Mouse (Mus musculus) mesoderm, embryonic 11.5 days (tissue): ENCODE measurements around the gene Adgrf5.

Experiments
- DNase-seq: peaks from one replicate; pipeline ENCODE4 v3.0.0-alpha.2; 2012; ENCODE audit warnings: low read depth, low spot score

Adgrf5 gene

DNA sequence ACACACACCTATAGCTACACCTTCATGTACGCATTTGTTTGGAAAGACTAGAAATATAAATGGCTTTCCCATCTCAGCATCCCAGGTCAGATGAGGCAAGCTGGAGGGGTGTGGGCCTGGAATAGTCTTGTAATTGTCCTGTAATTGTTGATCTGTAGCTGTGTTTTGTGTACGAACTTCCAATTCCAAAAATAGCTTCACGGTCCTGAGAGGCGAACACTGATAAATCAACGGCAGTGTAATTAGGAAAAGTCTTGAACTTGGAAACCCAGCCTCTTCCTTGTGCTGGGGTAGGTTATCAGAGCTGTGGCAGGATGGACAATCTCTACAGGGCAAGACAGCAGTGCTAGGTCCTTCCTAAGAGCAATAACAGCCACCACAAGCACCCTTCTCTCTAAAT lies 18.5 kb downstream of the Adgrf5 start:
- DNase-seq = no peak

DNA sequence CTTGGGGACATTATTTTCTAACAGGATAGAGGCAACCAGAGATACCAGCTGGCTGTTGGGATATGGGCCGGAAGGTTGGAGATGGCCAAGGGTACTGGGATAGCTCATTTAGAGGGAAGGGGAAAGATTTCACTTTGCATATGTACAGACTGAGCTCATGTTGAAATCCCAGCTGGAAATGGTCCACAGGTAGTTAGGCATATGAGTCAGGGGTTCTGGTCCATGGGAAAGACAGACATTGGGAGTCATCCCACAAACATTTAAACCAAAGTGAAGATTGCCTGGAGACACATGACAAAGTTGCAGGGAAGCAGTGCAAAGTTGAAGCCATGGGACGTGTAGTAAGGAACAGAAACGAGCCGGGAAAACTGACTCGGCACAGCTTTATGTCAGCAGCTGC lies 26.1 kb downstream of the Adgrf5 start:
- DNase-seq = no peak

DNA sequence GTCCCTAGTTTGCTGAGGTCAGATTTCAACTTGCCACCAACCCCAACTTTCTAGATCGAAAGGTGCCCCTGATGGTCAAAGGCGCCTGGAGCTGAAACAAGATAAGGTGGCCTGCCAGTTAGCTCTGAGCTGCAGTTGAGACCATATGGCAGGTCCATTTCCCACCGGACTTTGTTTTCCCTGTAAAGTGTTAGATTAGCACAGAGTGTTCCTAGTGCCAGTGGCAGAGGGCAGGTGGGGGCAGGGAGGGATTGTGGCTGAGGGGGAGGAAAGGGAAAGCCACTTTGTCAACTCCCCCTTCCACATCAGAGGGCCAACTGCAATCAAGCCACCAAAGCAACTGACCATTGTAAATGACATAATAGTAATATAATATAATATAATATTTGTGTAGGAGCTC lies 26.9 kb downstream of the Adgrf5 start:
- DNase-seq = no peak

GRCm38 (mm10) chr17:43389256-43389655 lies 29.0 kb downstream of the Adgrf5 start:
- DNase-seq = no peak

- no peak for DNase-seq
These were observed 31.9 kb downstream of the Adgrf5 start for GRCm38 (mm10) chr17:43392191-43392590.

GRCm38 (mm10) chr17:43393669-43394068 lies 33.4 kb downstream of the Adgrf5 start:
- no peak for DNase-seq

DNA sequence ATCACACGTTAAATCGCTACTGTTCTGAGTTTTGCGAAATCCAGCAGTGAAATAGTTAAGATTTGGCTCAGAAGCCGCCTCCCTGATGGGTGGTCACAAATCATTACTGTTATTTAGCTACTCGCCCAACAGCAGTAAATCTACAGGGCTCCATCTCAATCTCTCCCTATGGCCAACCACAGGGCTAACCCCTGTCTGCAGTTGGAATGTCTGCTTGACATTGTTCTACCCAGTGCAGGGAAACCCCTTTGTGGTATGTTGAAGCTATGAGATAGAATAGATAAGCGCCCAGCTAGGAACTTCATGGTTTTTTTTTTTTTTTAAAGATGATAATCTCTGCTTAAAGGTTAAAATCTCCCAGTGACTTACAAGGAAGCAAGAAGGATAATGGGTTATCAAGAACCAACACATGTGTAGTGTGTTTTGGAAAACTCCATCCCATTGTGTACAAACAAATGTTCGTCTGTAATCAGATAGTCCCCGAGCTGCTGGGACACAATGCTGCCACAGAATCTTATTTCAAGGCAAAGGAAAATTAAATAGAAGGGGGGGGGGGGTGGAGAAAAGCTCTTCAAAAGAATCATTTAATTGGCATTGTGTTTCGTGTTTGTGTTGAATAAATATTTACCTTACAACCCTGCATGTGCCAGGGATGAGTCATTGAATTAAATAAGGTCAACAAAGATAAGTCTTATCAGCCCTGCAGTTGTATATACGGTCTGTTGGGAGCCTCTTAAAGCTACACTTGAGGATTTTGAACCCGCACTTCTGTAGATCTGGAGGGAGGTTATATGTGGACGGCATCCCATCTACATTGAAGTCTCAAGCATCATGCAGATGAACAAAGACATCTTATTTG lies 35.4 kb downstream of the Adgrf5 start:
- DNase-seq = no peak

DNA sequence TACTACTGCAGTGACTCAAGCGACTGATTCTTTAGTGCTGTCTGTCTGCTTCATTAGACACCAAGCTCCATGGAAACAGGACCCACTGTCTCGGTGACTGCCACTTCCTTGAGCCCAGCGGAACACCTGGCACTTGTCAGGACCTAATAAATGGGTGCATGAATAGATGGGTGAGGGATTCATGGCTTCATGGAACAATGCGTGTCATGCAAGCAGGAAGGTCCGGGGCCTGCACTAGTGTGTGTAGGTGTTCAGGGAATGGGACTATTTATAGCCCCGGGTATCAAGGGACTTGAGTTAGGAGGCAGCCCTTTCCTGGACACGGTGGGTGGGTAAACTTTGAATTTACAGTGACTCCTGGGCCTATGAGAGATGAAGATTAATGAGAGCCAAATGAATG lies 38.4 kb downstream of the Adgrf5 start:
- DNase-seq = no peak

DNA sequence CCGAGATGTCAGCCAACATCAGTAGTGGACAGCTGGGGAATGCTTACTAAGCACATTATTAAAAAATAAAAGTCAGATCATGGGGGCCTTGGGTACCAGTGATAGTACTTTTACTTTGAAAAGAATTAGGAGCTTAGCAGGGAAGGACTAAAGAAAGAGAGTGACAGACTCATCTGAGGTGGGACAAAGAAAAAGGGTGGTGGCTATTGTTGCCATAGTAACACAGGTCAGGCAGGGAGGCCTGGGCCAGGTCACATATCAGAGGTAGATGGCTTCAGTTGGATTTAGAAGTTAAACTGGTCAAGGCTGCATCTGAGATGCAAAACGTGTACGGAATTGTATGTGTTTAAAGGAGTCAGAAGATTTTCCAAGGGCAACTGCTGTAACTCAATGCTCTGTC lies 38.9 kb downstream of the Adgrf5 start:
- DNase-seq = no peak

DNA sequence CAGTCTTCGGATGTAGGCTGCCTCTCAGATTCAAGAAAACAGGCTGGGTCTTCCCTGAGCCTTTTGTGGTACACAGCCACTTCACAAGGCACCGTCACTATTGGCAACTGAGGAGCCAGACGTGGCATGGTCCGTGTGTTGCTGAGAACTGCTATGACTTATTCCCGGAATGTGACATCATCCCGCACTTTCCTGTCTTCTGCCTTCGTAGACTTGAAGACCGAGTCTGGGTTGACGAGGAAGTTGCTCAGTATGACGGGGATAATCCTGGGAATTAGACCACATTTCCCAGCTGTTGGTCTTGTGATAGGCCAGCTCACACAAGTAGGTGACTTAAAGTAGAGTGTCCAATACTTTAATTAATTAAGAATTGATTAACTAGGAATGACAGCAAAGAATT lies 40.2 kb downstream of the Adgrf5 start:
- DNase-seq = no peak

- no peak for DNase-seq
These were observed 43.6 kb downstream of the Adgrf5 start for GRCm38 (mm10) chr17:43403851-43404250.

DNA sequence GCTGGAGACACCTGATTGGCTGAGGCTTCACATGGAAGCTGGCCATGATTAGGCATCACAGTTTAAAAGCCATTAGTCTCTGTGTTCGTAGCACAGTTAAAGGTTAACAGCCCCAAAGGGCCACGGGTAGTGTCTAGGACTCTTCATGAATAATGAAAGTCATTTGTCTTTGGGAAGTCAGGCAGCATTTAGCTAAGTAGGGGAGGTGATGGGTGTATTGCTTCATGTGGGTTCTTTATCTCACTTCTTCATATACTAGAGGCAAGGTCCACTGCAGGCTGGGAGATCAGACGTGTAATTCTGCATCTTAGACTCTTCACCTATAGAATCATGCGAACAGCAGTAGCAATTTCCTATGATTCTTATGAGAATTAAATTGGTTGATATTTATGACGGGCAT lies 44.2 kb downstream of the Adgrf5 start:
- DNase-seq = no peak

DNA sequence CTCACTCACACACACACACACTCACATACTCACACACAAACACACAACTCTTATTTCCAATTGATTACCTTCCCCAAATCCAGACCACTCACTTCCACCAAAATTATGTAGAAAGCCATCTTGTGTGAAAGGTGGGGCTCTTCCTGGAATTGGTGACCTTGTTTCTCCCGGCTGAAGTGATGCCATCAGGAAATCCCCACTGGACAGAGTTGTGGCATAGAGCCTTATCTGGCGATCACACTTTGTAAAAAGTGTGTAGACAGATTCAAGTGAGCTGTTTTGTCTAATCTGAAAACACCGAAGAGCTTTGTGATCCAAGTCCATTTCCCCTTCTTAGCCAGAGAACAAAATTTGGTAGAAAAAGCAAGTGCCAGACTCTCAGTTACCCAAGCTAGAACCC lies 46.1 kb downstream of the Adgrf5 start:
- DNase-seq = no peak

DNA sequence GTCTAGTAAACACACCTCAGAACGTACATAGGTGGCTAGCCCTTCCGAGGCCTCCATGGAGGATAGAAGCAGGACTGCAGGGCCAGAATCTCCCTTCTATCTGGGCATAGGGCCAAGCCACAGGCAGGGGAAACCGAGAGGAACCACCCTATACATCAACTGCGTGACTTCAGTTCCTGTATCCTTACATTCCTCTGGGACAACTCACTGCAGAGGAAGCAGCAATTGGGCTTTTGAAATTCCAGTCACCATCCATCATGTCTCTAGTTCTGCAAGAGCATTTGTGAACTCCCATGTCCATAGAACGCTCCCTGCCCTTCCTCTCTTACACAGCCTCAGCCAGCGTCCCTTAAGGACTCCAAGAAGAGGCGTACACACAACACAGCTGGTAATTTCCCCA lies 47.3 kb downstream of the Adgrf5 start:
- no peak for DNase-seq

- no peak for DNase-seq
These were observed 52.9 kb downstream of the Adgrf5 start for GRCm38 (mm10) chr17:43413182-43413581.

DNA sequence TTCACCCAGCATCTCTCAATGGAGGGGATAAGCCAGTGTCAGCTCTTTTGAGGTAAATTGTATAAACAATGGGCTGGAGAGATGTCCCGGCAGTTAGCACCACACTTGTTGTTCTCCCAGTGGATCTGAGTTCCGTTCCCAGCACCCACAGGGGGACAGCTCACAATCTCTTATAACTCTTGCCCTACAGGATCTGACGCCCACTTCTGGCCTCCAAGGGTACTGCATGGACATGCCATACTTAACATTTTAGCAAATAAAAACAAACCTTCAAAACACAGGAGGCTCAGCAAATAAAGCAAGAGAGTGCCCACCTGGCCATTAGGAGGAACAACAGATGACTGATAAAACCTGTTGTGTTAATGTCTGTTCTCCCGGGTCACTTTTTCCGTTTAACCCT lies 59.0 kb downstream of the Adgrf5 start:
- no peak for DNase-seq

GRCm38 (mm10) chr17:43420381-43420780 lies 60.1 kb downstream of the Adgrf5 start:
- no peak for DNase-seq

- DNase-seq = no peak
These were observed 63.7 kb downstream of the Adgrf5 start for GRCm38 (mm10) chr17:43423953-43424352.

- DNase-seq = peak; percentile 4
These were observed 71.4 kb downstream of the Adgrf5 start for GRCm38 (mm10) chr17:43431692-43432091.

DNA sequence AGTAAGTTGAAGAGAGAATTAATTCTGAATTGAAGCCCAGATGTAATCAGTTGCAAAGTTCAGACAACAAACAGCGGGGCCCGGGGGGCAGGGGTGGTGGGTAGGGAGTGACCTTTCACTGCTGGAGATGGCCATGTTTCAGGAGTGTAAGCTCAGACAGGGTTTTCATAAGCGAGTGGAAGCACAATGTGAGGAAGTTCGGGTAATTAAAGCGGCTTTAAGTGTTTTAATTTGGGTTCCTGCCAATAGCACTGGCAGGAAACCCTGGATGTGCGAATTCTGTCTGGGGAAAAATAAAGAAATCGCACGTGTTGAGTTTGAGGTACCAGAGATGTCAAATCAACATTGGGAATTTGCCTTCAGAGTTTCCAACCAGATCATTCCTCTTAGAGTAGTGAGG lies 74.2 kb downstream of the Adgrf5 start:
- no peak for DNase-seq

- DNase-seq = no peak
These were observed 91.0 kb downstream of the Adgrf5 start for GRCm38 (mm10) chr17:43451216-43451615.

GRCm38 (mm10) chr17:43458598-43458997 lies 98.3 kb downstream of the Adgrf5 start:
- DNase-seq = peak; percentile 79

DNA sequence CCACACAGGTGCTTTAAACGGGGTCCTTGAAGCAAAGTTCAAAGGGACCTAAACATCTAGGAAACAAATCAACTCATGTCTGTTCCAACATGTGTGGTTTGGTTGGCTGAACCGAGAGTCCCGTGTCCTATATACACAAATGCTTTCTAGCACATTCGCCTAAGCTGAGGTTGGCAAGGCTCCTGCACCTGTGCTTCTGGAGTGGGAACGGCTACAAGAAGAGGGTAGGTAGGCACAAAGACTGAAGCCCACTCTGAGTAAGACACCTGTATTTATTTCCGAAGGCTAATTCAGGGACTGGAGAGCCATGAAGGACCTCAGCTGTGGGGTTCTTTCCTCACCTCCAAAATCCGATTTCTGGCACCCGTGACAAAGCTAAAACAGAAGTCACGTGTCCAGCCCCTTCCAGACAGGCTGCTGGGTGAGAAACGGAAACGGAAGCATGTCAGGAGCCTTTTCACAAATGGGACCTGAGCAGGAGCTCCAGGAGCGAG lies 99.5 kb downstream of the Adgrf5 start:
- no peak for DNase-seq
